Mouse (Mus musculus) thymus, postnatal 25 days (tissue): ENCODE data around the gene Ushbp1.

Experiments used
- DNase-seq: peaks from one replicate; pipeline ENCODE4 v3.0.0; 2022

Gene Ushbp1

DNA sequence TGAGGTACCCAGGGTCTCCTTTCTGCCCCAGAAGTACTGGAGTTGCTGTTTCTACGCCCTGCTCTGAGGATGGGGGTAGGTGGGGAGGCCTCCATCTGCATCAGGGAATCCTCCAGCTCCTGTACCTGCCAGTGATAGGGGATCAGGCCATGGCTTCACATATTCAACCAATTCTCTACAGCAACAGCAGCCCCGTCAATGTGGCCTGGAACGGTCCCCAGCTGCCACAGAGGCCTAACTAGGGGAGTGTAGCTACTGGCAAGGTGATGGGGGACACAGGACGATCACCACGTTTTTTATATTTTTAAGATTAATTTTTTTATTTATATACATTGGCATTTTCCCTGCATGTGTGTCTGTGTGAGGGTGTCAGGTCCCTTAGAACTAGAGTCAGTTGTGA is 3.2 kb downstream of the Ushbp1 start:
- DNase-seq, result no peak

DNA sequence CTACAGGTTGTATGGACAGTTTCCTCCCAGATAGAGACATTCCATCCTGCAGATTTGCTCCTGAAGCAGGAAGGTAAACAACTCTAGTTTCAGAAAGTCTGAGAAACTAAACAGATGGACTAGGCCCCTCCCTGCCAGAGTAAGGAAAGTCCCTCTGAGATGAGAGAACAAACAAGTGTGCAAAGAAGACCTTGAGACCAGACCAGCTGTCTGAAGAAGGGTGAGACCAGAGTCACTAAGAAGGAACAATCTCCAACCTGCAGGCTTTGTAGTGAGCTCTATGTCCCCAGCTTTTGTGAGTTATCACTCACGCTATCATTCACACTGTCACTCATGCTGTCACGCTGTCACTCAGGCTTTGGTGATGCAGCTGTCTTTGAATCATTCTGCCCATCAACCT is 3.9 kb downstream of the Ushbp1 start:
- DNase-seq, result no peak

DNA sequence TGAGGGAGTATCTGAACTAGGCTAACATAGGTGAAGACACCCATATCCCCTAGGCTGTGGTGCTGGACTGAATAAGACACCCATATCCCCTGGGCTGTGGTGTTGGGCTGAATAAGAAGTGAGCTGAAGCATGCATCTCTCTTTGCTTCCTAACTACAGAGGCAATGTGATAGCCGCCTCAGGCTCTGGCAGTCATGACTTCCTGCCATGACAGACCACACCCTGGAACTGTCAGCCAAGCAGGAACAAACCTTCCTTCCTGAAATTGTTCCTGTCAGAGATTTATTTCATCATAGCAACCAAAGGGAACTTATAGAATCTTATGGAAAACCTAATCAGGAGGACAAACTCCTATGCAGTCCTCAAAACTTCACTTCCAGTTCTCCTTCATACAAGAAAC is 7.3 kb downstream of the Ushbp1 start:
- DNase-seq, result no peak

DNA sequence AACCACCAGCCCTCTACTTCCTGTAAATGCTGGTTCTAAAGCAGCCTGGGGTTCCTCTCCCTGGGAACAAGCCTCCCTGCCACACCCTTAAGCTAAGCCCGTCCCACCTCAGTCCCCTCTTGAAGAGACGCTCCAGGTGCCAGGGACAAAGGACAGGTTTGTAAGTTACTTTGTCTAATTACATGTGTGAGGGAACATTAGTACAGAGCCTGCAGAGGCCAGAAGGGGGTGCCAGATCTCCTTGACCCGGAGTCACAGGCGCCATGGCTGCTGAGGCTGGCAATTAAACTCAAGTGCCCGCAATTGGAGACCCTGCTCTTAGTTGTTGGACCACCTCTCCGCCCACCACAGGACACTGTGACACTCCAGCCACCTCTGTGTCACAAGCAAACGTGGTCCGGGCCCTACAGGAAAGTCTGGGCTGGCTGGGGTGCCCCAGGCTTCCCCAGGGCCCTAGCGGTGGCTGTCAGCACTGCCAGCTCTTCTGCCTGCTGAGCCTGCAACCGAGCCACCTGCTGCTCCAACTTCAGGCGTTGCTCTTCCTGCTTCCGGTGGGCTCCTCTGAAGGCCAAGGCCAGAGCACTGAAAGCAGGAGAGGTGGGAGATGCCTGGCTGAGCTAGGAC is 10.3 kb downstream of the Ushbp1 start:
- DNase-seq, result no peak

DNA sequence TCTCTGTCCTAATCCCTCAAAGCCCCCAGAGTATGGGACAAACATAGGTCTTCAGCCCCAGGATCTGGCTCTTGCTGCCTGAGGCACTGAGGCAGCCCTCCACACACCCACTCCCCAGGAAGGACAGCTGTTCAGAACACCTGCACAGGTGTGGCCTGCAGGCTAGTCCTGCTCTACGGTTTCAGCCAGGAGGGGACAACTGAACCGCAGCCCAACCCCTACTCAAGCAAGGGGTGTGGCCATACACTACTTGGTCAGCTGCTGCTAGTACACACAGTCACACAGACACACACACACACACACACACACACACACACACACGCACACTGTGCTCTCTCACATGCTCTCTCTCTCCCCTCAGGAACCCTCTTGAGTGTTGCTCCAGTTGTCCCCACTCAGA is 11.7 kb downstream of the Ushbp1 start:
- DNase-seq, result no peak

DNA sequence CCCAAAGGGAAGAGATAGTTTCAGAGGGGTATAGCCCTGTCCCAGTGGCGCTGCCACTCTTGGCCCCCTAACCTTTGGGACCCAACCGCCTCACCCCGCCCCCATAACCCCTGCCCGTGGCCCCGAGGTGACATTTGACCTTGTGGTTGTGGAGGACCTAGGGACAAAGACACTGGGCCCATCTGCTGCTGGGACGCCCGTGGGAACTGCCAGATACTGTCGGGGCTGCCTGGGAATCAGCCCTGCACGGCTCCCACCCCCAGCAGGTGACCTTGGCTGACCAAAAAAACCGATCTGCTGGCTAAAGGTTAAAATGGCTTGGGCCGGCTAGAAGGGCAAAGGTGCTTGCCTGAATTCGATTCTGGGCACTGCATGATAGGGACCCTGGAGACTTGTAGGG is 12.2 kb downstream of the Ushbp1 start:
- DNase-seq, result no peak

DNA sequence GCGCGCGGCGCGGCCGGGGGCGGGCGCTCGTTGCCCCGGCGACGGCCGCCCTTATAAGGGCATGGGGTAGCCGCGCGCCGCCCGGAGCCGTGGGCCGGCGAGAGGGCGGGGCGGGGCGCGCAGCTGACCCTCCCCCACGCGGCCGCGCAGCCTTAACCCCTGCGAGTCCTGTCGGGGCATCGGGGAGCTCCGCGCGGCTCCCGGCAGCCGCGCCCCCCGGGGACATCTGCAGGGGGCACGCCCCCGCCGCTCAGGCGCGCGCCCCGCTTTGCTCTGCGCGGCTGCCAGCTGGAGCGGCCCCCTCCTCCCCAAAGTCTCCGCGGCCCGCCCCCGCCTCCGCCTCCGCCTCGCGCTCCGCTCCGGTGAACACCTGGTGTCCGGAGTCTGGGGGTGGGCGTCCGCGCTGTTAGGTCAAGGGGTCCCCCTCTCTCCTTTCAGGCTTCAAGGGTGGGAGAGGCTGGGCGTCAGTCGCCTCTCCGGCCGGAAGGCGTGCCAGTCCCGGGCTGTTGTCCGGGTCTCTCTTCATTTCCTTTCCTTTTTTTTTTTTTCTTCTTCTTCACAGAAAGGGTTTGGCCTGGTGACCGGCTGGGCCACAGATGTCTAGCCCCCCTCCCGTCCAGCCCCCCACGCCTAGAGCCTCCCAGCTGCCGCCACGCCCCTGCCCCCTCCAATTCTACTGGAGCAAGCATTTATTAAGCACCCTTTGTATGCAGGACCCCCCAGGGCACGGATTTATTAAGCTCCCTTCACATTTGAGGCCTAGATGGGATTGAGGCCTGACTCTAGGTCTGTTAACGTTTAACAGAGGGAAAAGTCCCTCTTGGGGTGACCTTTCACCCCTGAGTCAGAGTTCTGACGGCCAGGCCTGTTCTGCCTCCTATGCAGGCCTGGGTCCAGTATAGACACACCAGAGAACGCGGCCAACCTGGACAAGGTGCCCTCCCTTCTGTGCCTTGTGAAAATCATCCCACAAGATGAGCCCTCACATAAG is 13.3 kb downstream of the Ushbp1 start:
- peak; percentile 72 for DNase-seq

DNA sequence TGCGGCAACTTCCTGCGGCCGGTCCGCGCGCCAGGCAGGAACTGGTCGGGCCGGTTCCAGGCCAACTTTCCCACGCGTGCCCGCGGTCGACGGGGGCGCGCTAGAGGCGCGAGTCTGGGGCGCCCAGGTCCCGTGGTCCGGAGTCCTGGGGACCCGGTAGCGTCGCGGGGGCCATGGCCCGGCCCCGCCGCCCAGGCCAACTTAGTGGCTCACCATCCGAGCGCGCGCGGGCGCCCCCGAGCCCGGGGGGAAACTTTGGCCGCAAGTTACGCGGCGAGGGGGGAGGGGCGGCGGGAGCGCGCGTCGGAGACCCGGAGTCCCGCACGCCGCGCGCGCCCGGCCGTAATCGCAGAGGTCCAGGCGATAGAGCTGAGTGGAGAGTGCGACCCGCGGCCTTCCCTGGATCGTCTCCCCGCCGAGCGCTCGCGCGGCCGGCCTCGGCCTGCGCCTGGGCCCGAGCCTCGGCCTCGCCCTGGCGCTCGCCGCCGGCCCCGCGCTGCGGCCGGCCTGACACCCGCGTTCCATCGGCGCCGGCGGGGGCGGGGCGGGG is 14.1 kb downstream of the Ushbp1 start, which contains the start of gene Nr2f6:
Gene Nr2f6 (minus strand): TSS at position 540 of the 550 bp plus-strand sequence.
- DNase-seq, result peak; percentile 33

DNA sequence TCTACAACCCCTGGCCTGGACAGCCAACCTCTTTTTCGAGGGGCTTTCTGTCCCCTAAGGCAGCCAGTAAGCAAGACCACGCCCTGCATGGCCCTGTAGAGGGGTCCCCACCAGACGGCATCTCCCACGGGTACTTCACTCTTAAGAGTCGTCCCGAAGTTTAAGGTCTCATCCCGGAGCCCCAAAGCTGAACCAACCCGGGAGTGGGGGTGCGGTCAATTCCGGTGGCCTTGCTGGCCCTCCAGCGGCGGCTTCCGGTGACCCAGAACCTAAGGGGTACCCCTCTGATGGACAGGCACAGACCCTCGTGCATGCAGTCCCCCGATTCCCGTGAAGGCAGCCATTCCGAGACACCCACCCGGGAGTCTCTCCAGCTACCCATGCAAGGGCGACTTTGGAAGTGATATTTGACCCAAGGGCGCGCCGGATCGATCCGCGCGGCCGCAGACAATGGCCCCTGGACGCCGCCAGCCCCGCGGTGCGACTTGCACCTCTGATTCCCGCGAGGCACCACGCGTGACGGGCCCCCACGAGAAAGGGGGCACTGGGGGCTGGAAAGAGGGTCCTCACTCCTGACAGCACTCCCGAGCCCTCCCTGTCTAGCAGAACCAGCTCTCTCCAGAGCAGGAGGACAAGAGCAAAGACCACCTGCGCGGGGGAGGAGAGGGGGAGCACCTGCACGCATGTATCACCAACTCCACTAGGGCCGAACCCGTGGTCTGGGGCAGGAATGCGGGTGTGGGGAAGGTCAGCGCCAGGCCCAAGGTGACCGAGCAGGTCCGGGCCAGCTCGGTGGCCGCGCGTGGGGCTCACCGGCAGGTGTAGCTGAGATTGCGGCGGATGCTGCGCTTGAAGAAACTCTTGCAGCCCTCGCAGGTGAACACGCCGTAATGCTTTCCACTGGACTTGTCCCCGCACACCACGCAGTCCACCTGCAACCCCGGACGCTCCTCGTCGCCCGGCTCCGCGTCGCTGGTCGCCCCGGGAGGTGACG is 15.1 kb downstream of the Ushbp1 start:
- DNase-seq, result no peak

DNA sequence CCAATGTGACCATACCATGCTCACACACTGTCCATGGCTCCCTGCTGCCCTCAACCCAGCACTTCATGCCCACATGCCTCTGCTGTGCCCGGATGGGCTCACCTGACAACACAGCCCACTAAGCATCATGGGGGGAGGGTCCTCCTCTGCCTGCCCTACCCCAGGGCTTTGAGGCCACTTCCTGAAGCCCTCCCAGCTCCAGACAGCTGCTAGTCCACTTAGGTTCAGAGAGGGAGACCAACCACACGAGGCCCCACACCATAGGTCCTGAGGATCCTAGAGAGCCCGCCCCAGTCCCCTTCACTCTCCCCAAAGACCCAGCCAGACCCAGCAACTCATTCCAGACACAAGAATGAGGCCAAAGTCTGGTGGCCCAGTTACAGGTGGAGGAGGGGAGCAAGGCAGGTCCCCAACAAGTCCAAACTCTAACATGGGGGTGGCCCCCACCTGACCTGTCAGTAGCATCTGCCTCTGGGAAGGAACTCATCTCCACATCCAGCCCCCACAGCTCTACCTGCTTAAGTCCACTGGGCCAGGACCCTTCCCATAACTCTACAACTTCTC is 16.0 kb downstream of the Ushbp1 start:
- DNase-seq, result no peak

DNA sequence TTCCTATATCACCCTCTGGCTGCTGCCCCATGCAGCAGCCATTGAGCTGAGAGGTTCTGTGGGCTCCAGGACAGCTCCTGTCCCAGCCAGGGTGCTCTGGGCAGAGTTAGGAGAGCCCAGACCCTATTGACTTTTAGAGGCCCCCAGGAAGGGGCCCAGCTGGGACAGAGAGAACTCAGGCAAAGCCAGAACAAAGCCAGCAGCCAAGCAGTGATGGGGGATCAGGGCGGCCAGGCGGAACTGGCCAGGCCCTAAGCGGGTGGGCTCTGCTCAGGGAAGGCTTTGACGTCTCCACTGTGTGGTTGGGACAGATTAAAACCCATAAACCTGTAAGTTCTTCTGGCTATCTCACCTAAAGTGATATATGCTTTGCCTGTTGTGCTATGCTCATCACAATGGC is 16.6 kb downstream of the Ushbp1 start:
- DNase-seq, result no peak

DNA sequence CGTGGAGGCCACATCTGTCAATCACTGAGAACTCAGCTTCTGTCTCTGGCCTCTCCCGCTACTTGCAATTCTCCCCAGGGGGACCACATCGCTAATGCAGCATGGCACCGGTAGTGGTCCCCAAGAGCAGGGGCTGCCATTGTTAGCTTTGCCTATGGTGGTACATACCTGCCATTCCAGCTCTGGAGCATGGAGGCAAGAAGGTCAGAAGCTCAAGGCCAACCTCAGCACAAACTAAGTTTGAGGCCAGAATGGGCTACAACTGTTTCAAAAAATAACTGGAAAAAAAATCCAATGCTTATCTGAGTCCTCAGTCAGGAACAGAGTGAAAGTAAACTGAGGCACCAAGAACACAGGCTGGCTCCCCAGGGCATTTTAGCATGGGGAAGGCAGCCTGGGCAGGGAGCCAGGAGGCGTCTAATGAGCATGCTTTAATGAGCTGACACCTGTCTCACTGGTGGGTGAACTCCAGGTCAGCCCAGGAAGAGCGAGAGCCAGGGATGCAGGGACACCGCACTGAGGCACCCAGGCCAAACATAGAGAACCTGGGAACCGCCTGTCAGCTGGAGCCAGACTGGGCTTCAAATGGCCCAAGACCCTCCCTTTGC is 19.1 kb downstream of the Ushbp1 start:
- DNase-seq, result no peak

DNA sequence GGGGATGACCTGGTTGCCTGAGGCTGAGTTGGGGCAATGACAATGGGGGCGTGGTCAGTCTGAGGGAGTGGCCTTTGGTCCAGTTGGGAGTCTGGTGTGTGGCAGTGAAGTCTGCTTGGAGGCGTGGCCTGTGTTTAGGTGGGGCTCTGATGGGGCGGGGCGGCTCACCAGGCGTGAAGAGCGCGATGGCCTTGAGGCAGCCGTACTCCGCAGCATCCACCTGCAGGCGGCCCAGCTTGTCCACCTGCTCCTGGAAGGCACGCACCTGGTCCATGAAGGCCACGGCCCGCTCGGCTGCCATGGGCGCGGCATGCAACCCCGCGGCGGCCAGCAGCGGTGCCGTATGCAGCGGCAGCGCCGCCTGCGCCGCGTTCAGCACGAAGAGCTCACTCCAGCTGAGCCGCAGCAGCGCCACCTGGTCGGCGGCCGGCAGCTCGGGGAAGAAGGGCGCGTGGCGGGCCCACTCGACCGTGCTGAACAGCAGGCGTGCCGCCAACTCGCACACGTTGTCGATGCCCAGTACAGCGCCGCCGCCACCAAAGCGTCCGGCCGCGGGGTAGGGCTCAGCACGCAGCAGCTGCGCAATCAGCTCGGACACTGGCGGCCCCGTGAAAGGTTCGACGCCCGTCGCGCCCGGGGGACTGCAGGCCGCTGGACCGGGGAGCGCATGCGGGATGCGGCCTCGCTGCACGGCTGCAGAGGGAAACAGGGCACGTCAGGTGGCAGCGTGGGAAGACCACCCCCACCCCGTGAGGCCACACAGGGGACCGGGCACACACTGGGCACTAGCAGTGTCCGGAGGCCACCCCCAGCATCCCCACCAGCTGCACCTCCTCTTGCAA is 19.8 kb downstream of the Ushbp1 start:
- peak; percentile 54 for DNase-seq

DNA sequence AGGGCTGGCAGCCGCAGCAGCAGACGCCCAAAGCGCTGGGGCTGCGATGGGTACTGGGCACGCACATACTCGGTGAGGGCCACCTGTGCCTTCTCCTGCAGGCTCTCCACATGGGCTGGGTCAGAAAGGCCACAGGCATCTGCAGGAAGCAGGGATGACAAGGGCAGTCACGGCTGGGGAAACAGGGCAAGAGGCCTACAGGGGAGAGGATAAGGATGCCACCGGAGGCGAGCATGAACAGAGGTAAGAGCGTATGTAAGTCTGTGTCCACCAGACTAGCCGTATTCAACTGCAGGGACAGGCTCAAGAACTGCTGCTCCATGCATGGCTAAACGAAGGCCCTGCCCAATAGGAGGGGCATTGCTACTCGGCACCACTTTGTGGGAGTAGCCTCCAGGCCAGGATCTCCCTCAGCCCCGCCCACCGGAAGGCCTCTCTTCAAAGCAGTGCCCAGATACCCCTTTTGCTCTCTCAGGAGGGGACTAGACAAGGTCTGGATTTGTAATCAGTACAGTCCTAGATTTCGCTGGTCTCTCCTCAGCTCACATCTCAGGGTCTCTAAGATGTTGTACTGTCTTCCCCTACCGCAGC is 20.9 kb downstream of the Ushbp1 start:
- DNase-seq, result no peak

DNA sequence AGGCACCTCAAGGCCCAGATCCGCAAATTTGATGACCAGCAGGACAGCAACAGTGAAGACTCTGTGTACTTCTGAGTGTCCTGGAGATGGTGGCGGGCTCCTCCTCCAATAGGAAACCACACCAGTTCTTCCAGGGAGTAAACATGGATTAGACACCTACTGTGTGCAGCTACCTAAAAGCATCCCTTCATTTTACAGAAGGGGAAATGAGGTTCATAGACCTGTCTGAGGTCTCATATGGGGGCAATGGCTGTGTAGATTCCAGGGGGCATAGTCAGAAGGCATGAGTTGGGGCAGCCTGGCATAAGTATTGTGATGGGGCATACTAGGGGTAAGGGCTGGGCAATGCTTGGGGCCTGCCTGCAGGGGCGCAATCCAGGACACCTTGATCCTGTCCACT is 22.6 kb downstream of the Ushbp1 start:
- no peak for DNase-seq

DNA sequence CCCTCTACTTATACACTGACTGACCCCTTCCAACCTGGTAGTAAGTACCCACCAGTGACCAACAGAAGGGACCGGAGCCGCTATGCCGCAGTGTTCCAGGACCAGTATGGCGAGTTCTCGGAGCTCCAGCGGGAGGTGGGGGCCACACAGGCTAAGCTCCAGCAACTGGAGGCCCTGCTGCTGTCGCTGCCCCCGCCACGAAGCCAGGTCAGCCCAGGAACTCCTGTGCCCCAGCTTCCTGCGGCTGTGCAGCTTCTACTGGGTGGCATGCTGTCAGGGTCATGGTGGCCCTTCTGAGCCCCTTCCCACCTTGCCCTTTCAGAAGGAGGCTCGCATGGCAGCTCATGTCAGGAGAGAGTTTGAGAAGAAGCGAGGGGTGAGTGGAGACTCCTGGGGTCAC is 23.2 kb downstream of the Ushbp1 start:
- DNase-seq, result no peak

DNA sequence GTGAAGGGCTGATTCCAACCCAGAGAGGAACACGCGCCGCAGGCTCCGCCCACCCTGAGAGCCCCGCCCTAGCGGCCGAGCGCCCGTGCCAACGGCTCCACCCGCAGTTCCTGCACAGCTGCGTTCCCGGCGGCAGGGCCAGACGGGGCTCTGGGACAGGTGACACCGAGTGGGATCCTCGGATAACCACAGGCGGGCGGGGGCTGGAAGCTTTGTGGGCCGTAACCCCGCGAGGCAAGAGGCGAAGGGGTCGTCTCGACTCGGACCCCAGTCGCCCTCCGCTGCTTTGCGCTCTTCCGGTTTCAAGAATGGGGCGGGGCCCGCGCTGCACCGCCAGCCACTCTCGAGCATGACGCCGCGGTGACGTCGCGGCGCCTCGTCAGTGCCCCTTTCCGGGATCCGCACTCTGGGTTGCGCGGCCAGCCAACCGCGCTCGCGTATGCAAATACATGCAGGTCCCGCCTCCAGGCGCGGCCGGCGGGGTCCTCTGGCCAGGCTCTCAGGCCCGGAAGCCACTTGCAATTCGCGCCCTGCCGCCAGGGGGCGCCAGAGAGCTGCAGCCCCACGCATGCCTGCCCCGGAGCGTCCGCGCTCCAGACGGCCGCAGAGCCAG is 24.3 kb downstream of the Ushbp1 start, which contains the start of gene Ocel1:
Gene Ocel1 (plus strand): TSS at position 63 of the 613 bp plus-strand sequence.
- DNase-seq, result peak; percentile 97

DNA sequence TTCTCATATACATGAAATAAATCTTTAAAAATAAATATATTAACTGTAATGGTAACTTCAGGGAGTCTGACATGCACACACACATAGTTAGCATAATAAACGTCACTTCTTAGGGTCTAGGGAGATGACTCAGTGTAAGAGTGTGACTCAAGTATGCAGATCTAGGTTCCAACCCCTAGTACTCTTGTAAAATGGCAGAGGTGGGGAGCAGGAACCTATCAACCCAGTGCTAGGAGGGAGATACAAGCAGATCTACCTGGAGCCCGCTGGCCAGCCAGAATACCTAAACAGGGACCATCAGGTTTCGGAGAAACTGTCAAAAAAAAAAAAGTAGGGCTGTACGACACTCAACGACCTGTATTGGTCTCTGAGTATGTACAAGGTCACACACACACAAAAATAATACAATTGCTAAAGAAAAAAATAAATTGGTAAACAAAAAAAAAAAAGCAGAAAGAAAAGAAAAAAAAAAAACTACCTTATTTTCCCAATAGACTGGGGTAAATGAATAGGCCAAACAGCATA is 24.8 kb downstream of the Ushbp1 start:
- no peak for DNase-seq

DNA sequence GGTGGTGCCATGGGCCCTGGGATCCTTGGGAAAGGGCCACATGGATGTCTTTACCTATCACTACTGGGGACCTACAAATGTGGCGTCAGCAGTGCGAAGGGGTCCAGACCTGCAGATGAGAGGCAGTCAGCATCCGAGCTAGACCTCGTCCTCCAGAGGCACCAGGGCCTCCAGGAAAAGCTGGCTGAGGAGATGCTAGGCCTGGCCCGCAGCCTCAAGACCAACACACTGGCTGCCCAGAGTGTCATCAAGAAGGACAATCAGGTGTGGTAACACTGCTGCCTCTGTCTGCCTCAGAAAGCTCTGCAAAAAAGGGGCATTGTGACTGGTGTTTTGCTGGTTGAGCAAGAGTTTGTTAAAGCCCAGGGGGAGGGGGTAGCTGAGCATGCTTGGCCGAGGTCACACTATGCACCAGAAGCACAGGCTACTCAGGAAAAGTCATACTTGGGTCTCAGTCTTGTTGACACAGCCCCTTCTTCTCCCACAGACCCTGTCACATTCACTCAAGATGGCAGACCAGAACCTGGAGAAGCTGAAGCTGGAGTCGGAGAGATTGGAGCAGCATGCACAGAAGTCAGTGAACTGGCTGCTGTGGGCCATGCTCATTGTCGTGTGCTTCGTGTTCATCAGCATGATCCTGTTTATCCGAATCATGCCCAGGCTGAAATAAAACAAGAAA is 26.4 kb downstream of the Ushbp1 start:
- DNase-seq, result no peak
